Mouse (Mus musculus) splenic B cell, adult 2 months (primary cell): ENCODE measurements at regions not wholly inside any gene's neighbourhood (a gene's known extent, or its start where the extent isn't known, plus 50 kb on each side); places are given as distances from the start of the nearest gene placed in this dataset.
"Not testable (repeated sequence)": the region's sequence is repeated elsewhere in the genome, so short reads cannot be mapped to it uniquely, and the experiment has no call there.

Experiments used
- DNase-seq: peaks from one replicate; pipeline ENCODE4 v3.0.0-alpha.2; 2011; ENCODE audit warnings: low read depth, low spot score
- H3K27me3 ChIP-seq: 2 replicates; pipeline ENCODE4 v1.6.1; 2012; ENCODE audit warnings: mild to moderate bottlenecking, low read length, moderate library complexity, mixed read lengths; ENCODE audit not compliant: control insufficient read depth, poor library complexity, insufficient read depth, severe bottlenecking
- H3K36me3 ChIP-seq: 2 replicates; pipeline ENCODE4 v1.6.1; 2012; ENCODE audit warnings: mild to moderate bottlenecking, low read length, moderate library complexity, mixed read lengths; ENCODE audit not compliant: control insufficient read depth, poor library complexity, insufficient read depth, severe bottlenecking

GRCm38 (mm10) chr5:10550115-10550514 is 303.8 kb upstream of the Gm5152 start:
- not testable (repeated sequence) for DNase-seq, H3K27me3 ChIP-seq, H3K36me3 ChIP-seq

GRCm38 (mm10) chr5:10562321-10562720 is 316.0 kb upstream of the Gm5152 start:
- DNase-seq: no peak
- Histone ChIP-seq H3K36me3 (no peaks in the 10 kb centered on the region), H3K27me3 (no peaks in the 10 kb centered on the region)

- H3K36me3 ChIP-seq: no peaks in the 10 kb centered on the region
- no peaks in the 10 kb centered on the region for H3K27me3 ChIP-seq
- DNase-seq: no peak
These were observed 346.1 kb upstream of the Gm5152 start for GRCm38 (mm10) chr5:10592392-10592791.

GRCm38 (mm10) chr5:10600774-10601173 is 346.8 kb upstream of the Gm8871 start:
- Histone ChIP-seq H3K27me3 (no peaks in the 10 kb centered on the region), H3K36me3 (no peaks in the 10 kb centered on the region)
- DNase-seq: no peak

GRCm38 (mm10) chr5:10633176-10633575 is 314.4 kb upstream of the Gm8871 start:
- H3K36me3 ChIP-seq: no peaks in the 10 kb centered on the region
- no peaks in the 10 kb centered on the region for H3K27me3 ChIP-seq
- no peak for DNase-seq

- peak; percentile 24 for DNase-seq
- Histone ChIP-seq H3K27me3 (no peaks in the 10 kb centered on the region), H3K36me3 (no peaks in the 10 kb centered on the region)
These were observed 299.5 kb upstream of the Gm8871 start for GRCm38 (mm10) chr5:10648075-10648474.

- no peaks in the 10 kb centered on the region for H3K36me3 ChIP-seq
- H3K27me3 ChIP-seq: no peaks in the 10 kb centered on the region
- DNase-seq: no peak
These were observed 284.3 kb upstream of the Gm8871 start for GRCm38 (mm10) chr5:10663301-10663700.

GRCm38 (mm10) chr5:10674199-10674598 is 273.4 kb upstream of the Gm8871 start:
- DNase-seq: peak; percentile 10
- Histone ChIP-seq H3K36me3 (no peaks in the 10 kb centered on the region), H3K27me3 (no peaks in the 10 kb centered on the region)

GRCm38 (mm10) chr5:10685519-10685918 is 262.1 kb upstream of the Gm8871 start:
- Histone ChIP-seq H3K36me3 (no peaks in the 10 kb centered on the region), H3K27me3 (no peaks in the 10 kb centered on the region)
- DNase-seq: no peak

- DNase-seq: no peak
- no peaks in the 10 kb centered on the region for H3K36me3 ChIP-seq
- no peaks in the 10 kb centered on the region for H3K27me3 ChIP-seq
These were observed 220.5 kb upstream of the Gm8871 start for GRCm38 (mm10) chr5:10727056-10727455.

- no peaks in the 10 kb centered on the region for H3K36me3 ChIP-seq
- no peak for DNase-seq
- no peaks in the 10 kb centered on the region for H3K27me3 ChIP-seq
These were observed 198.1 kb upstream of the Gm8871 start for GRCm38 (mm10) chr5:10749546-10749945.

GRCm38 (mm10) chr5:10767469-10767868 is 180.1 kb upstream of the Gm8871 start:
- H3K27me3 ChIP-seq: no peaks in the 10 kb centered on the region
- no peak for DNase-seq
- no peaks in the 10 kb centered on the region for H3K36me3 ChIP-seq
